Mouse (Mus musculus) myocyte (in vitro differentiated cells): ENCODE data around the gene Galk1. TPM values are rescaled to one million over a fixed set of nuclear protein-coding genes. Genes with fewer than 3 reads are reported as not detected.
A peak's percentile ranks its signal among the peaks of the same experiment; 100 is the strongest.
"Not testable (repeated sequence)": the region's sequence is repeated elsewhere in the genome, so short reads cannot be mapped to it uniquely, and the experiment has no call there.

ENCODE experiments used
- H3K27me3 ChIP-seq: one replicate; pipeline ENCODE4 v1.6.1; 2011; ENCODE audit not compliant: control insufficient read depth, insufficient read depth, insufficient read length
- H3K36me3 ChIP-seq: one replicate; pipeline ENCODE4 v1.6.1; 2011; ENCODE audit not compliant: control insufficient read depth, insufficient read depth
- H3K4me2 ChIP-seq: one replicate; pipeline ENCODE4 v1.6.1; 2011; ENCODE audit warnings: low read depth, control low read depth
- H3K4me3 ChIP-seq: one replicate; pipeline ENCODE4 v1.5.1; 2011; ENCODE audit warnings: mild to moderate bottlenecking, control low read depth, moderate library complexity
- H3K79me2 ChIP-seq: one replicate; pipeline ENCODE4 v1.6.1; 2011; ENCODE audit not compliant: control insufficient read depth, insufficient read depth
- H3ac ChIP-seq: one replicate; pipeline ENCODE4 v1.6.1; 2011; ENCODE audit not compliant: control insufficient read depth, insufficient read length
- CEBPB ChIP-seq: IDR thresholded peaks from 2 replicates; pipeline ENCODE4 v1.6.1; 2011; ENCODE audit warnings: mild to moderate bottlenecking, moderate library complexity; ENCODE audit not compliant: poor library complexity, insufficient read depth, severe bottlenecking
- E2F4 ChIP-seq: IDR thresholded peaks from one replicate; pipeline ENCODE4 v1.6.1; 2011; ENCODE audit warnings: mild to moderate bottlenecking, control low read depth, moderate library complexity; ENCODE audit not compliant: insufficient read depth
- MAX ChIP-seq: IDR thresholded peaks from one replicate; pipeline ENCODE4 v1.6.1; 2011; ENCODE audit warnings: low read depth, mild to moderate bottlenecking, control low read depth
- MYOD1 ChIP-seq, 3 experiments: IDR thresholded peaks; one replicate each; pipeline ENCODE4 v1.6.1; 2011; ENCODE audit warnings: control low read depth in 2 of 3, low read depth in 2 of 3, mild to moderate bottlenecking in 2 of 3, moderate library complexity in 1 of 3; ENCODE audit not compliant: insufficient read length in 2 of 3, control insufficient read depth in 1 of 3
- MYOG ChIP-seq, 3 experiments: IDR thresholded peaks; one replicate each; pipeline ENCODE4 v1.6.1; 2011; ENCODE audit warnings: control low read depth in 2 of 3, low read depth in 2 of 3, mild to moderate bottlenecking in 2 of 3; ENCODE audit not compliant: insufficient read length in 2 of 3, control insufficient read depth in 1 of 3, insufficient read depth in 1 of 3
- POLR2A ChIP-seq: IDR thresholded peaks from one replicate; pipeline ENCODE4 v1.6.1; 2011; ENCODE audit warnings: low read depth, mild to moderate bottlenecking, control low read depth, moderate library complexity; ENCODE audit not compliant: insufficient read length
- POLR2AphosphoS2 ChIP-seq: IDR thresholded peaks from one replicate; pipeline ENCODE4 v1.6.1; 2011; ENCODE audit warnings: low read depth, control low read depth; ENCODE audit not compliant: insufficient read length
- REST ChIP-seq: IDR thresholded peaks from one replicate; pipeline ENCODE4 v1.6.1; 2011; ENCODE audit warnings: mild to moderate bottlenecking, control low read depth, moderate library complexity; ENCODE audit not compliant: insufficient read depth, insufficient read length
- SRF ChIP-seq: IDR thresholded peaks from one replicate; pipeline ENCODE4 v1.6.1; 2011; ENCODE audit warnings: low read depth; ENCODE audit not compliant: control insufficient read depth, insufficient read length
- TCF12 ChIP-seq: IDR thresholded peaks from one replicate; pipeline ENCODE4 v1.6.1; 2011; ENCODE audit warnings: mild to moderate bottlenecking, control low read depth; ENCODE audit not compliant: poor library complexity, insufficient read depth, severe bottlenecking
- TCF3 ChIP-seq: IDR thresholded peaks from one replicate; pipeline ENCODE4 v1.6.1; 2011; ENCODE audit warnings: low read depth, control low read depth; ENCODE audit not compliant: insufficient read length
- USF1 ChIP-seq: IDR thresholded peaks from one replicate; pipeline ENCODE4 v1.6.1; 2011; ENCODE audit warnings: low read depth, mild to moderate bottlenecking, control low read depth, moderate library complexity
- polyA plus RNA-seq: library from polyadenylated mRNA; unstranded; fragments of >200 nt; fragmentation: generic; extraction: Trizol; gene quantifications from one replicate; pipeline ENCODE4 v1.2.1, GENCODE M21; 2012; ENCODE audit warnings: missing spikeins

Gene Galk1
- polyA plus RNA-seq, 1 experiment: 172 TPM

- Histone ChIP-seq H3K4me2 (no peak overlapping the region), H3K27me3 (no peaks in the 10 kb centered on the region), H3ac (no peak overlapping the region), H3K79me2 (peaks cover 23% of the 10 kb centered on the region), H3K4me3 (no peak overlapping the region), H3K36me3 (peaks cover 19% of the 10 kb centered on the region)
- TF ChIP-seq POLR2AphosphoS2: peak; percentile 81
- TF ChIP-seq REST: no peak
- peak; percentile 53 for TF ChIP-seq POLR2A
Measured at GRCm38 (mm10) chr11:116019976-116020411, 7.5 kb upstream of the Galk1 start.

- Histone ChIP-seq H3K4me3 (no peak overlapping the region), H3K4me2 (no peak overlapping the region), H3ac (no peak overlapping the region), H3K36me3 (peaks cover 19% of the 10 kb centered on the region), H3K79me2 (peaks cover 23% of the 10 kb centered on the region), H3K27me3 (no peaks in the 10 kb centered on the region)
- TF ChIP-seq POLR2AphosphoS2: peak; percentile 12
- TF ChIP-seq USF1: no peak
- no peak for TF ChIP-seq TCF12
- no peak for TF ChIP-seq MYOG (IDR thresholded peaks at IDR 0.05; ENCODE audit: control insufficient read depth in 1 of 3, insufficient read depth in 1 of 3, insufficient read length in 2 of 3, low read depth in 2 of 3)
- no peak for TF ChIP-seq MAX
- TF ChIP-seq MYOD1 (IDR thresholded peaks at IDR 0.05; ENCODE audit: control insufficient read depth in 1 of 3, insufficient read length in 2 of 3, low read depth in 2 of 3): no peak
- TF ChIP-seq CEBPB: no peak
Measured at GRCm38 (mm10) chr11:116019360-116019791, 6.9 kb upstream of the Galk1 start.

GRCm38 (mm10) chr11:116018867-116019266 is 6.3 kb upstream of the Galk1 start:
- H3K79me2 ChIP-seq: peaks cover 23% of the 10 kb centered on the region
- not testable (repeated sequence) for H3K27me3 ChIP-seq, H3ac ChIP-seq, H3K4me2 ChIP-seq, H3K4me3 ChIP-seq
- peaks cover 19% of the 10 kb centered on the region for H3K36me3 ChIP-seq

- Histone ChIP-seq H3K27me3 (no peaks in the 10 kb centered on the region), H3ac (no peak overlapping the region), H3K4me3 (no peak overlapping the region), H3K36me3 (peaks cover 16% of the 10 kb centered on the region), H3K79me2 (peaks cover 17% of the 10 kb centered on the region), H3K4me2 (no peak overlapping the region)
- peak; percentile 26 for TF ChIP-seq POLR2AphosphoS2
- TF ChIP-seq USF1: no peak
Measured at GRCm38 (mm10) chr11:116018106-116018505, 5.6 kb upstream of the Galk1 start.

- Histone ChIP-seq H3K27me3 (no peaks in the 10 kb centered on the region), H3K4me2 (no peak overlapping the region), H3K36me3 (no peaks in the 10 kb centered on the region), H3ac (no peak overlapping the region), H3K79me2 (no peaks in the 10 kb centered on the region), H3K4me3 (no peak overlapping the region)
- TF ChIP-seq USF1 (no peak), CEBPB (no peak), E2F4 (no peak), TCF3 (no peak), TCF12 (no peak), POLR2A (no peak), MYOG (IDR thresholded peaks at IDR 0.05; ENCODE audit: control insufficient read depth in 1 of 3, insufficient read depth in 1 of 3, insufficient read length in 2 of 3, low read depth in 2 of 3) (no peak), REST (no peak), MYOD1 (IDR thresholded peaks at IDR 0.05; ENCODE audit: control insufficient read depth in 1 of 3, insufficient read length in 2 of 3, low read depth in 2 of 3) (no peak), SRF (no peak), POLR2AphosphoS2 (no peak), MAX (no peak)
Measured at GRCm38 (mm10) chr11:116014821-116015220, 2.3 kb upstream of the Galk1 start.

- H3K27me3 ChIP-seq: no peaks in the 10 kb centered on the region
Measured at GRCm38 (mm10) chr11:116011529-116012261, 824 bp downstream of the Galk1 start.

More at GRCm38 (mm10) chr11:116011529-116012261, 824 bp downstream of the Galk1 start:
- no peak for TF ChIP-seq E2F4
- TF ChIP-seq TCF12: no peak
- no peak for TF ChIP-seq POLR2AphosphoS2
- TF ChIP-seq TCF3: no peak
- no peak for TF ChIP-seq MYOD1 (IDR thresholded peaks at IDR 0.05; ENCODE audit: control insufficient read depth in 1 of 3, insufficient read length in 2 of 3, low read depth in 2 of 3)
- TF ChIP-seq POLR2A: no peak
- no peak for TF ChIP-seq USF1
- no peak for TF ChIP-seq SRF
- TF ChIP-seq MAX: no peak
- TF ChIP-seq CEBPB: no peak
- no peak for TF ChIP-seq MYOG (IDR thresholded peaks at IDR 0.05; ENCODE audit: control insufficient read depth in 1 of 3, insufficient read depth in 1 of 3, insufficient read length in 2 of 3, low read depth in 2 of 3)
- TF ChIP-seq REST: no peak
- peak overlapping the region; percentile 15 for H3ac ChIP-seq
- H3K36me3 ChIP-seq: no peaks in the 10 kb centered on the region
- H3K4me2 ChIP-seq: peak overlapping the region; percentile 79
- H3K4me3 ChIP-seq: peak overlapping the region; percentile 47
- H3K79me2 ChIP-seq: no peaks in the 10 kb centered on the region
